Mouse (Mus musculus) lung, adult 18-20 months (tissue): ENCODE data around the gene Ubfd1.

Experiments
- DNase-seq, 2 experiments: peaks; one replicate each; pipeline ENCODE4 v3.0.0; 2022; ENCODE audit warnings: mixed read lengths in 2 of 2

Gene Ubfd1

GRCm38 (mm10) chr7:122066945-122067516 lies at the start of gene Ubfd1, which contains the start of gene Ears2:
Ubfd1 (plus strand) TSS chr7:122067175.
Ears2 (minus strand) TSS chr7:122067263.
- DNase-seq = peak; percentile 96

GRCm38 (mm10) chr7:122018247-122018646 lies 48.7 kb upstream of the Ubfd1 start:
- DNase-seq = peak; percentile 27 to 42

- DNase-seq = no peak
These were observed 48.0 kb upstream of the Ubfd1 start for GRCm38 (mm10) chr7:122018978-122019377.

- no peak for DNase-seq
These were observed 46.7 kb upstream of the Ubfd1 start for GRCm38 (mm10) chr7:122020273-122020666.

GRCm38 (mm10) chr7:122020667-122021354 lies 46.2 kb upstream of the Ubfd1 start, which contains the start of gene Gga2:
Gga2 (minus strand) TSS chr7:122021222.
- DNase-seq = peak; percentile 87 to 89

GRCm38 (mm10) chr7:122022131-122022530 lies 44.8 kb upstream of the Ubfd1 start:
- DNase-seq = no peak

GRCm38 (mm10) chr7:122033371-122033770 lies 33.6 kb upstream of the Ubfd1 start:
- no peak for DNase-seq

GRCm38 (mm10) chr7:122034348-122034747 lies 32.6 kb upstream of the Ubfd1 start:
- no peak for DNase-seq

- peak; percentile 59 to 64 for DNase-seq
These were observed 22.9 kb upstream of the Ubfd1 start for GRCm38 (mm10) chr7:122044106-122044505.

- DNase-seq = peak; percentile 17 to 39
These were observed 21.8 kb upstream of the Ubfd1 start for GRCm38 (mm10) chr7:122045181-122045634.

GRCm38 (mm10) chr7:122045711-122046110 lies 21.3 kb upstream of the Ubfd1 start:
- DNase-seq = no peak

- DNase-seq = no peak
These were observed 20.2 kb upstream of the Ubfd1 start for GRCm38 (mm10) chr7:122046813-122047212.

GRCm38 (mm10) chr7:122048191-122048590 lies 18.8 kb upstream of the Ubfd1 start:
- no peak for DNase-seq

GRCm38 (mm10) chr7:122050834-122051233 lies 16.1 kb upstream of the Ubfd1 start:
- DNase-seq = no peak

GRCm38 (mm10) chr7:122056633-122057032 lies 10.3 kb upstream of the Ubfd1 start:
- no peak for DNase-seq

GRCm38 (mm10) chr7:122065656-122066055 lies 1.3 kb upstream of the Ubfd1 start:
- DNase-seq = no peak

- peak in 1 of 2 experiments; percentile 8 for DNase-seq
These were observed 652 bp upstream of the Ubfd1 start for GRCm38 (mm10) chr7:122066102-122066944.

- DNase-seq = peak in 1 of 2 experiments; percentile 13
These were observed 774 bp downstream of the Ubfd1 start for GRCm38 (mm10) chr7:122067517-122068381.

- DNase-seq = no peak
These were observed 7.4 kb downstream of the Ubfd1 start for GRCm38 (mm10) chr7:122074374-122074773.

GRCm38 (mm10) chr7:122079798-122080554 lies 13.0 kb downstream of the Ubfd1 start:
- DNase-seq = no peak

- DNase-seq = no peak
These were observed 14.1 kb downstream of the Ubfd1 start for GRCm38 (mm10) chr7:122081071-122081470.
